Mouse (Mus musculus) bone marrow, adult 2 months (tissue): ENCODE data around the gene Vwf. TPM values are rescaled to one million over a fixed set of nuclear protein-coding genes. Genes with fewer than 3 reads are reported as not detected.

Source experiments
- H3K27ac ChIP-seq: fragments of 200-500 bp; 2 replicates; pipeline ENCODE4 v1.5.1; 2012; ENCODE audit warnings: low read depth, mild to moderate bottlenecking, control low read depth, inconsistent platforms, low read length; ENCODE audit not compliant: control insufficient read depth, poor library complexity, insufficient read depth
- H3K4me1 ChIP-seq: fragments of 200-500 bp; 2 replicates; pipeline ENCODE4 v1.6.1; 2011; ENCODE audit warnings: low read length; ENCODE audit not compliant: control insufficient read depth, insufficient read depth
- H3K4me3 ChIP-seq: fragments of 200-500 bp; replicated peaks from 2 replicates; pipeline ENCODE3; 2011; ENCODE audit warnings: mild to moderate bottlenecking, low read depth, low read length, control low read depth; ENCODE audit not compliant: control insufficient read depth
- CTCF ChIP-seq: fragments of 200-500 bp; IDR thresholded peaks from 2 replicates; pipeline ENCODE4 v1.5.1; 2011; ENCODE audit warnings: low read length, control low read depth; ENCODE audit not compliant: control insufficient read depth, insufficient read depth
- POLR2A ChIP-seq: fragments of 200-500 bp; IDR thresholded peaks from 2 replicates; pipeline ENCODE4 v1.6.1; 2011; ENCODE audit warnings: low read depth, mild to moderate bottlenecking, control low read depth, low read length, borderline replicate concordance; ENCODE audit not compliant: control insufficient read depth
- WGBS: fragments of 180-500 bp; shearing (Covaris S2); methylation state at CpG from one replicate; pipeline ENCODE4 v1.1.7; 2018; 5-methylcytosine and 5-hydroxymethylcytosine counted together
- polyA plus RNA-seq: library from polyadenylated mRNA; stranded (reverse); fragments of >200 nt; gene quantifications from 2 replicates; pipeline ENCODE4 v1.2.4, GENCODE M21; 2011; ENCODE audit warnings: low replicate concordance; ENCODE audit not compliant: missing spikeins, insufficient read depth, insufficient read length

Gene Vwf
- polyA plus RNA-seq, 1 experiment = 147 TPM

- no peak for TF ChIP-seq CTCF
- TF ChIP-seq POLR2A = no peak
- H3K4me3 ChIP-seq = no peak overlapping the region
- H3K4me1 ChIP-seq = peaks cover 4% of the 10 kb centered on the region
- WGBS = 34% methylated on average over 6 of the region's 6 CpGs
- no peak overlapping the region for H3K27ac ChIP-seq
Observed at GRCm38 (mm10) chr6:125512950-125513596, 33.5 kb upstream of the Vwf start.

GRCm38 (mm10) chr6:125515503-125516315, 30.9 kb upstream of the Vwf start:
- no peak overlapping the region for H3K4me3 ChIP-seq
- H3K27ac ChIP-seq = no peak overlapping the region
- no peak for TF ChIP-seq POLR2A
- TF ChIP-seq CTCF = no peak
- H3K4me1 ChIP-seq = peaks cover 1% of the 10 kb centered on the region; the same call in 1 of the 2 replicates
- 46% methylated on average over 11 of the region's 11 CpGs for WGBS

- no peak overlapping the region for H3K4me3 ChIP-seq
- 65% methylated on average over 5 of the region's 5 CpGs for WGBS
- TF ChIP-seq CTCF (no peak), POLR2A (no peak)
- no peak overlapping the region for H3K27ac ChIP-seq
- peaks cover 5% of the 10 kb centered on the region for H3K4me1 ChIP-seq
Observed at GRCm38 (mm10) chr6:125521558-125522193, 24.9 kb upstream of the Vwf start.

- Histone ChIP-seq H3K4me3 (no peak overlapping the region), H3K27ac (no peak overlapping the region), H3K4me1 (peaks cover 5% of the 10 kb centered on the region)
- WGBS = 18% methylated on average over 6 of the region's 6 CpGs
- no peak for TF ChIP-seq CTCF
- TF ChIP-seq POLR2A = no peak
Observed at GRCm38 (mm10) chr6:125524027-125524426, 22.5 kb upstream of the Vwf start.

- TF ChIP-seq CTCF = no peak
- no peak for TF ChIP-seq POLR2A
- H3K4me3 ChIP-seq = no peak overlapping the region
- peaks cover 5% of the 10 kb centered on the region for H3K4me1 ChIP-seq
- 19% methylated on average over 3 of the region's 3 CpGs for WGBS
- H3K27ac ChIP-seq = no peak overlapping the region
Observed at GRCm38 (mm10) chr6:125526066-125526465, 20.5 kb upstream of the Vwf start.

GRCm38 (mm10) chr6:125528614-125529200, 17.9 kb upstream of the Vwf start:
- TF ChIP-seq CTCF (no peak), POLR2A (no peak)
- no peak overlapping the region for H3K27ac ChIP-seq
- H3K4me1 ChIP-seq = peaks cover 5% of the 10 kb centered on the region
- 75% methylated on average over 9 of the region's 9 CpGs for WGBS
- no peak overlapping the region for H3K4me3 ChIP-seq

GRCm38 (mm10) chr6:125529479-125529878, 17.1 kb upstream of the Vwf start:
- Histone ChIP-seq H3K4me3 (no peak overlapping the region), H3K4me1 (peaks cover under 1% of the 10 kb centered on the region; the same call in 1 of the 2 replicates), H3K27ac (no peak overlapping the region)
- TF ChIP-seq POLR2A = no peak
- no peak for TF ChIP-seq CTCF
- WGBS = 79% methylated on average over 5 of the region's 5 CpGs
